Mouse (Mus musculus): ENCODE results near the gene Herc2.
A peak's percentile ranks its signal among the peaks of the same experiment; 100 is the strongest.

Herc2 gene

DNA sequence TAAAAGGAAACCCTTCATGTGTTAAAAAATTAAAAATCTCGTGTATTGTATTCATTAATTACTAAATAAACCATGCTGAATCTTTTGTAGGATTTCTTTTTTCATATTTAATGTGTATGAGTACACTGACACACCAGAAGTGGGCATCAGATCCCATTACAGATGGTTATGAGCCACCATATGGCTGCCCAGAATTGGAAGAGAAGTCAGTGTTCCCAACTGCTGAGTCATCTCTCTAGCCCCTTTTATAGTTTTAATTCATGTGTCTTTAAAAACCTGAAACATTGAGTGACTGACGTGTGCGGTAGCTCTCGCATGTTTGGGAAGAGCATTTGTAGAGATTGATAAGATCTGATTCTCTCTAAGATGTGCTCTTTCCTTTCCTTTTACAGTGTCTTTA is 21.7 kb downstream of the Herc2 start:
- no peak for DNase-seq

DNA sequence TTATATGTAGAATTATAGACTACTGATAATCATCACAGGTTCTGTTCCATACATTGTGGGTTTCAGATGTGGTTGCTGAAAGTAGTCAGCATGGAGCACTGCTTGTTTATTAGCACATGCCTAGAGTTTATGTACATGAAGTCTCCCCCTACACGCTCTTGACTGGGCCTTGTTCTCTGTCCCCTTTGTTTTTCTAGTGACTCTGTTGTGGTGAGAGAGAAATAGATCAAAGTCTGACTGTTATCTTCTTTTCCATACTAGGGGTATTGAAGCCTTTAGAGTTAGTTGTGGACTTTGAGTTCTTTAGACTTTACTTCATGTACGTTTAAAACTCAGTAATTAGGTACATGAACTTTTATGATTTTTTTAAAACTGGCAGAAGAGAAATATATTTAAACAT is 33.0 kb downstream of the Herc2 start:
- DNase-seq, result no peak

DNA sequence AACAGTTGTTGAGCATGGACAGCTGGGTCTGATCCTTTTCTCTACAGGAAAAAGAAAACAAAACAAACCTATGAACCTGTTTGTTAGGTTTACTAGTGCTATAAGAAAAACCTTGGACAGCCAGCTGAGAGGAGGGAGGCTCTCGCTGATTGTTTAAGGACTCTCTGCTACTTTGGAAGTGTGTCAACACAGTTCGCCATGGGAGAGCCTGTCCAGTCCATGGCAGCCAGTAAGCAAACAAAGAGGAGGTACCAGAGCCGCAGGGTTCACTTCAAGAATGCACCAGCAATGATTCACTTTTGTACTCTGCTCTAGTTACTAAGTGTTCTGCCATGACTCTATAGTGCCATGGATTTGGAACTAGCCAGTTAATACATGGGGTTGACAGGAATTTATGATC is 39.1 kb downstream of the Herc2 start:
- DNase-seq, result no peak

DNA sequence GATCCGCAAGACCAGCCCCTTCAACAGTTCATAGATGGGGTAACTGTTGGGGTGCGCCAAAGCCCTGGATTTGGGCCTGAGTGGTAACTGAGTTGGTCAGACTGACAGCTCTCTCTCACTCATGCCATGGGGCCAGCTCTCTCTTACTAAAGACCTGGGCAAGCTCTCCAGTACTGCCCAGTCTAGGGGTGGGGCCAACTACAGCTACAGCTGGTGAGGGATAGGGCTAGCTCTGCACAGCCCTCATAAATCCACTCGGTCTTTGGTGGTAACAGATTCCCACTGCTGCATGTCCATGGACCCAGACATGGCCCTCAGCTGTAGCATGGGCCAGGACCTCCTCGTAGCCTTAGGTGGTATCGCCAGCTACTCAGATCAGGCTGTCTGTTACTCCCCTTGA is 41.4 kb downstream of the Herc2 start:
- DNase-seq, result no peak

DNA sequence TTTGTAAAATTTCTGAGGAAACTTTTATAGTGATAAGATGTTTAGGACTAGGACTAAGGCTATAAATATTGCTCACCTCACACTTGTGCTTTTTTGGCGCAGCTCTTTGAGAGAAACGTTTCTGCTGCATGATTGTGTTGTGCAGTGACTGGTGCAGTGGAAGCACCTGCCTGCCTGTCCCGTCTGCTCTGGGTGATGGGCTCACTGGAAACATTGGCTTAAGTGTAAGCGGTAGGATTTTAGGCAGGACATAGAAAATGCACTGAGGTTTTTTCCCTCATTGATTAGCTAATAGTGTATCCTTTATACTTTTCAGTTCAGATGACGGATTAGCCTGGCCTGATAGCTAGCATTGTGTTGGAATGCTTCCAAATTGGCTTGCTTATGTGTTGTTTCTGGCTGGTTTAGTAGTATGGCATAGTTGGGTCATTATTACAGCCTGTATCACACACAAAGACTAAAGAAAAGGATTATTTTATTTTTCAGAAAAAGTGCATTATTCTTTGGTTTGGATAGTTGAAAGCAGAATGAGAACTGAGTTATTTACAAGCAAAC is 52.4 kb downstream of the Herc2 start:
- DNase-seq, result no peak

DNA sequence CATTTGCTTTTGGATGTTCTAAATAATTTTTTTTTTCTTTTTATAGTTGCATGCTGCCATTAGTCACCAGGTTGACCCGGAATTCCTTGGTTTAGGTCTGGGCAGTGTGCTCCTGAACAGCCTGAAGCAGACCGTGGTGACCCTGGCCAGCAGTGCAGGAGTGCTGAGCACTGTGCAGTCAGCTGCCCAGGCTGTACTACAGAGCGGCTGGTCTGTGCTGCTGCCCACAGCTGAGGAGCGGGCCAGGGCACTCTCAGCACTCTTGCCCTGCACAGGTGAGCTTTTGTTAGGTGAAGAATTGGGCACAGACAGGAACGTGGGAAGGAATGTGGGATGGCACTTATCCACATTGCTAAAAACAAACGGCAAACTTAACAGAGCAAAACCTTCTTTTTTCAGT is 63.0 kb downstream of the Herc2 start:
- DNase-seq, result no peak

DNA sequence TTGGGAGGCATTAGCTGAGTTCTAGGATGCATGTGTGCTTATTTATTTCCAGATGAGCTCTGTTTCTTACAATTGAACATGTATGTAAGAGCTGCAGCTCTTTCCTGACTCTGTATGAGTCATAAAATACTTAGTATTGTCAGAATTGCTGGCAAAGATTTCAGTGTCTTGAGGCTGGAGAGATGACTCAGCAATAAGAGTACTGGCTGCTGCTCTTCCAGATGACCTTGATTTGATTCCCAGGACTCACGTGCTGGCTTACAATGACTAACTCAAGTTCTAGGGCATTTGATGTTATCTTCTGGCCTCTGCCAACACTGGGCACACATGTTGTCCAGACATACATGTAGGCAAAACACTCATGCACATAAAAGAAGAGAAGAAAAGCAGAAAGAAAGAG is 64.2 kb downstream of the Herc2 start:
- no peak for DNase-seq

DNA sequence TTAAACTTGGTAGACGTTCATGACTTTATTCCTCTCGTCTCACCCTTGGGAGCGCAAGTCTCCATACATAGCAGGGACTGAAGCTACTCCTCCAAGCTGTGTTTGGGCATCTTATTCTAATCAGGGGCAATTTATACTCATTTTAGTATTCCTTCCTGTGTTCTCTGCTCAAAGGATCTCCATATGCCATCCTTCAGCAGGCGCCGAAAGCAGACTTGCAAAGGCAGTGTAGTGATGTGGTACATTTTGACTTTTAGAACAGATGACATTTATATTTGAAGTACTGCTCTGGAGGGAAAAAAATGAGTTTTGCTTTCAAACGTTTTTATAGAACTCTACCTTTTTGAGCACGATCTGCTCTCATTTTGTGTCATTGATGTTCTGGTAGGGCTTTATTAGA is 71.0 kb downstream of the Herc2 start:
- DNase-seq, result no peak

DNA sequence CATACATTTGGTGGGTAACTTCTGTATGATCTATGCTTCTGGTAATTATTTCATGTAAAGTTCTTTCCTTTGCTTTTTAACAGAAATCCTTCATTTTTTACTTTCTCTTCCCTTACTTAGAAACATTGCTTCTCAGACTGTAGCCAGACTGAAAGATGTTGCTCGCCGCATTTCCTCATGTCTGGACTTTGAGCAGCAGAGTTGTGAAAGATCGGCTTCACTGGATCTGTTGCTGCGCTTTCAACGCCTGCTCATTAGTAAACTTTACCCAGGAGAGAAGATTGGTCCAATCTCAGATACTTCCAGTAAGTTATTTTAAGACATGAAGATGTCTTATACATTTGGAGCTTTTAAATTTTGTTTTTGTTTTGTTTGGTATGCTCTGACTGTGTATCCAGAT is 71.4 kb downstream of the Herc2 start:
- no peak for DNase-seq

DNA sequence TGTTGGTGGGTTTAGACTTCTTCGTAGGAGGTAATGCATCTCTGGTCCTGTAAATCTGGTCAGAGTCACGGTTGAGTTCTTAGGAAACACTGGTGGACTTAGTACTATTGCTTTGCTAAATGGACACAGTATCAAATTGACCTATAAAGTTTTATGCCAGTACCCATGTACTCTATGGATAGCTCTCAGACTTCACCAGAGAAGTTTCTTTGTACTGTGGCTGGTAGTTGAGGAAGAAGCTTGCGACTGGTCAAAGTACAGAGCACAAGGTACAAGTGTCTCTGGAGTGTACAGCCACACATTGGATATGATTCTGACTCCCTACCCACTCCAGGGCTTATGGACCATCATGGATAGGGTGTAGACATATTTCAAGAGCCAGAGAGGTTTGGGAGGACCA is 78.1 kb downstream of the Herc2 start:
- no peak for DNase-seq

DNA sequence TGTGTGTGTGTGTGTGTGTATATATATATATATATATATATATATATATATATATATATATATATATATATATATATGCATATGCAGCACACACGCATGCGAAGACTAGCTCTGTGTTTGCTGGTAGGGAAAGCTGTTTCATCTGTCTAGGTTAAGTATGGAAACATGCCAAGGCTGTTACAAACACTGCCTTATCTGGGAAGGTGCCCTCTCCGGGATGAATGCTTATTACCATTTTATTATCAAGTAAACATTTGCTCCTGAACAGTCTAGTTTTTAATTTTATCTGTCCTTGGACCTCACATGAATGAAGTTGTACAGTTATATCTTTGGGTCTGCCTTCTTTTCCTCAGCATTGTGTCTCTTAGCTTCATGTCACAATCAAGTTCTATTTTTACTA is 79.6 kb downstream of the Herc2 start:
- DNase-seq, result no peak

DNA sequence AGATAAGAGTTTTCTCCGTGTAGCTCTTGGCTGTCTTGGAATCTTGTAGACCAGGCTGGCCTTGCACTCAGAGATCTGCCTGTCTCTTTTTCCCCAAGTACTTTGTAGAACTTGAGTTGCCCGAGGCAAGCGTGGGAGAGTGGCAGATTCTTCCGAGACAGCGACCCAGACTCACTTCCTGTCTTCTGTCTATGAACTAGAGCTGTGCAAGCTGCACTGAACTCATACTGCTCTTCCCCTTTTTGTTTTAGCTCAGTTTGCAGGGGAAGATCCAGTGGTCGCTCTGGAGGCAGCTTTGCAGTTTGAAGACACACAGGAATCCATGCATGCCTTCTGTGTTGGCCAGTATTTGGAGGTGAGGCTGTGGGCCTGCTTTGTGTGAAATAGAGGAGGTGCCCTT is 81.6 kb downstream of the Herc2 start:
- no peak for DNase-seq

DNA sequence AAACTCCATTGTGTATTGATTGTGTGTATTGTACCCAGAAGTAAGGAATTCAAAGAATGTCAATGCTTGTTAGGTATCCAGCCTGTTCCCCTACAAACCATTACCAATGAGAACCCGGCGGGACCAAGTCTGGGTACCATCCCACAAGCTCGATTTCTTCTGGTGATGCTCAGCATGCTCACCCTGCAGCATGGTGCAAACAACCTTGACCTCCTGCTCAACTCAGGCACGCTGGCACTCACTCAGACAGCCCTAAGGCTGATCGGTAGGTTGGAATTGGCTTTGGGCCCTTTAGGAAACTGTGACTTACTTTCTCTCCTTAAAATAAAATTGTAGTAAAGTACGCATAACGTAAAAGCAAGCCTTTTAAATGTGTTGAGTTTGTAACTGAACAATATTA is 88.7 kb downstream of the Herc2 start:
- no peak for DNase-seq

DNA sequence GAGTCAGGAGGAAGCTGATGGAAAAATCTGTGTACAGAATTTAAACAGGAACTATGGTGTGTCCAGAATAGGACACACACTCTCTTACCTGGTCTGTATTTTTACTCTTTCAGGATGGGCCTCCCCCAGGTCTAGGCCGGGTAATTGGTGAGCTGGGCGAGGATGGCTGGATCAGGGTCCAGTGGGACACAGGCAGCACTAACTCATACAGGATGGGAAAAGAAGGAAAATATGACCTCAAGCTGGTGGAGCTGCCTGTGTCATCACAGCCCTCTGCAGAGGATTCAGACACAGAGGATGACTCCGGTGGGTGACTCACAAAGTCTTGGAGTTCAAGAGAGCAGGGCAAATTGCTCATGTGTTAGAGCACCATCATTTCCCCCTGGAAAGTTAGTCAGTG is 96.4 kb downstream of the Herc2 start:
- DNase-seq, result no peak

DNA sequence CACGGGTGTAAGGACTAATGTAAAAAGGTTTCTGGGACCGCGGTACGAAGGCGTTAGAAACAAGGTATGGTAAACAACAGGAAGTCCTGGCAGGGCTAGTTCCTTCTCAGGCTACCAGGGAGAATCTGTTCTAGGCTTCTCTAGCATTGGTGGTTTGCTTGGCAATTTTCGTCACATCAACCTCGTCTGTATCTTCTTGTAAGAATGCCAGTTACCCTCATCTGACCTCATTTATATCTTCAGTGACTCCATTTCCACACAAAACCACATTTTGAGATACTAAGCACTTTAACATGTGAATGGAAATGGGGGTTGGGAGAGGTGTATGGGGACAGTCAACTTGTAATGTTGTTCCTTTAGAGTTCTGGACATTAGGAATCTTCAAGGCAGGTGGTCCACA is 98.9 kb downstream of the Herc2 start:
- no peak for DNase-seq

DNA sequence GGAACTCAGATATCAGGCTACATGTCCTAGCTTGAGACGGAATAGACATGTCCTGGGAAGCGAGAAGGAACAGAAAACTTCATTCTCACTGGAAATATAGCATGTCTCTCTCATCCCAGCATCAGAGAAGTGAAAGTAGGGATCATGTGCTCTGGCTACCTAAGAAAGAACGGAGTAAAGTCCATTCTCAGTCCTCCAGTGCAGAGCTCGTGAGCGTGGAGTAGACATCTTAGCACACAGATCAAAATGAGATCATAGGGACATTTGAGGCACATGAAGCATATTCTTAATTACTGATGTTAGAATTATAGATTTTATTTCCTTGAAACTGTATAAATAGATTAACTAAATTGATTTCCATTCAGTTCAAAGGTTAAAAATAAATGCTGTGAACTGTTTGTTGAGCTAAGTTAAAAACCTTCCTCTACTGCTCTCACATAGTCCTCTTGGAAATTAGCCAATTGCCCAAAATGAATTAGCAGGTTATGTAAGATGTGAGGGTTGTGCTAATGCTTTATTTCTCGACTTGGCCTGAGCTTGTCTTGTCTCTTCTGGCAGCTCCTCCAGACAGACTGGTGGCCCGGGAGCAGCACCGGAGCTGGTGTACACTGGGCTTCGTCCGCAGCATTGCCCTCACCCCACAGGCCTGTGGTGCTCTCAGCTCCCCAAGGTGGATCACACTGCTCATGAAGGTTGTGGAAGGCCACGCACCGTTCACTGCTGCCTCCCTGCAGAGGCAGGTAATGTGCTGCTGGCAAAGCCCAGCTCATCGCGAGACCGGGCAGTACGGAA is 102.1 kb downstream of the Herc2 start:
- DNase-seq, result no peak

DNA sequence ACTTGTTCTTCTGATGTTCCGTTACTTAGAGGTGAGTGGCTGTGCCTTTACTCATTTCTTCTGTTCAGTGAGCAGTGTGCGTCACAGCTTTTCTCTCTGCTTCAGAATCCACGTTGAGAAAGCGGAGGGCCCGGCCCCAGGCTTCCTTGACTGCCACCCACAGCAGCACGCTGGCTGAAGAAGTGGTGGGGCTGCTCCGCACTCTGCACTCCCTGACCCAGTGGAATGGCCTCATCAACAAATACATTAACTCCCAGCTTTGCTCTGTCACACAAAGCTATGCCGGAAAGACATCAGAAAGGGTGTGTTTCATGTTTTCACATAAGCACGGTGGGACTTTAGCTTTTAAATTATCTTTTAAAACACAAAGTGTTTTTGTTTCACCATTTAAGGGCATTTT is 103.2 kb downstream of the Herc2 start:
- no peak for DNase-seq

DNA sequence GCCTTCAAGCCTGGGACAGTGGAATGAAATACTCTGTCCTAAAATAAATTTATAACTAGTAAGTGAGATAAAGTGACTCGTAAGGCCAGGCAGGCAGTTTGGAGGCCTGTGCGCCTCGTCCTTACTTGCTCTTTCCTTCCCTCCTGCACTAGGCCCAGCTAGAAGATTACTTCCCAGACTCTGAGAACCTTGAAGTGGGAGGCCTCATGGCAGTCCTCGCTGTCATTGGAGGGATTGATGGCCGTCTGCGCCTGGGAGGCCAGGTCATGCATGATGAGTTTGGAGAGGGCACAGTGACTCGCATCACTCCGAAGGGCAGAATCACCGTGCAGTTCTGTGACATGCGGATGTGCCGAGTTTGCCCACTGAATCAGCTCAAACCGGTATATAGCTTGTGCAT is 103.6 kb downstream of the Herc2 start:
- DNase-seq, result no peak

DNA sequence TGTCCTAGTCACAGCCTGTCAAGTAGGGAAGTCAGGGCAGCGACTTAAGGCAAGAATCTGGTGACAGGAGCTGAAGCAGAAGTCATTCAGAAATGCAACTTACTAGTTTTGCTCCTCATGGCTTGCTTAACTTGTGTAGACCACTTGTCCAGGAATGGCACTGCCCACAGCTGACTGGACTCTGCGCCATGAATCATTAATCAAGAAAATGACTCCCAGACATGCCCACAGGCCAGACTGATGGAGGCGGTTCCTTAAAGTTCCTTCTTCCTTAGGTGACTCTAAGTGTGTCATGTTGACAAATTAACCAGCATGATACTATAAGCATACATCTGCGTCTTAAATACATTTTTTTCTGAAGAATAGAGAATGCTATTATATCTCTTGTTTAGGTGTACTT is 113.3 kb downstream of the Herc2 start:
- no peak for DNase-seq

DNA sequence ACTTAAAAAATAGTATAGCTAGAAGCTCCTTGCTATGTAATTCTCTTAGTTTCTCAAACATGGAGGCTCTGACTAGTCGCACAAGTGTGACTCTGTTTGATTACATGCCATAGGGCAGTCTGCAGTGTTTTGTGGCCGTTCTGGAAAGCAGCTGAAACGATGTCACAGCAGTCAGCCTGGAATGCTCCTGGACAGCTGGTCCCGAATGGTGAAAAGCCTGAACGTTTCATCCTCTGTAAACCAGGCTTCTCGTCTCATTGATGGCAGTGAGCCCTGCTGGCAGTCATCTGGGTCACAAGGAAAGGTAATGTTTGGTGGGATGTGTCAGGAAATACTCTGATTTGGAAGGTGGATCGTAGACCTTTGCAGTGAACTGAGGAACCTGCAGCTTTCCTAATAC is 118.7 kb downstream of the Herc2 start:
- DNase-seq, result peak; percentile 1

DNA sequence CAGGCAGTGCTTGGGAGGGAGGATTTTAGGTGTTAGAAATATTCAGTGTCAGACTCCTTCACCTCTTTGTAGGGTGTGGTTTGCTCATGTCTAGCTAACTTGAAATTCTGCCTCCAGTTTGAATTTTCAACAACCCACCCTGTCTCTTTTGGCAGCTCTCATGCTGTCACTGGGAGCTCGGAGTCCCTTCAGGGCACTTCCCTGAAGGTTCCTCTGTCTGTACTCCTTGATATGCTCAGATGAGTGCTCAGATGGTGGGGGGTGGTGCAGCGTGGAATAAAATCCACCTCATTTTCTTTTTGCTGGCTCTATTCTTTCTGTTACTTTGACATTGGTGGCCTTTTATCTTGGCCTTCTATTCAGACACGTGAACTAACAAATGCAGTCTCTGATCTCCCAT is 127.4 kb downstream of the Herc2 start:
- DNase-seq, result no peak

DNA sequence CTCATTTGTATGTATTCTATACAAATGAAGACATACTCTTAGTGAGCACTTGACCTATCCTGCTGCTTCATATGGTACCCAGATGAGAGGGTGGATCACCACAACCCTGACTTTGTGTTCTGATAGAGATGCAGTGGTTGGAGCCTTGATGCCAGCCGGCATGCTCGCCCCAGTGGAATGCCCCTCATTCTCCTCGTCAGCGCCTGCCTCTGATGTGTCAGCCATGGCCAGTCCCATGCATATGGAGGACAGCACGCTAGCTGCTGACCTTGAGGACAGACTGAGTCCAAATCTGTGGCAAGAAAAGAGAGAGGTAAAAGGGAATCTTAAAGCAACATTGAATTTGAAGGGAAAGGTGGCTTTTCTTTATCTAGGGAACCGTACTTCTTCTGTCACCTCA is 141.0 kb downstream of the Herc2 start:
- no peak for DNase-seq

DNA sequence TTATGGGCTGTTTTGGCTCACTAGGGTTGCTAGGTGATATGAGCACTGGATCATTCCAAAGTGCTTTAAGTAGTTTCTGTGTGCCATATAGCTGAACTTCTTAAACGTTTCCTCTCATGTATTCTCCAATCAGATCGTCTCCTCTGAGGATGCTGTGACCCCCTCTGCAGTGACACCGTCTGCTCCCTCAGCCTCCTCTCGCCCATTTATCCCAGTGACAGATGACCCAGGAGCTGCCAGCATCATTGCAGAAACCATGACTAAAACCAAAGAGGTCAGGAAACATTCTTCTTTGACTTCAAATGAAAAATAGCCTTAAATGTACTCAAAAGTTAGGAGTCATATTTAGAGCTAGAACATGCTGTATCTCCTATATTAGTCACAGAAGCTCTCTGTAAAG is 141.7 kb downstream of the Herc2 start:
- DNase-seq, result no peak

DNA sequence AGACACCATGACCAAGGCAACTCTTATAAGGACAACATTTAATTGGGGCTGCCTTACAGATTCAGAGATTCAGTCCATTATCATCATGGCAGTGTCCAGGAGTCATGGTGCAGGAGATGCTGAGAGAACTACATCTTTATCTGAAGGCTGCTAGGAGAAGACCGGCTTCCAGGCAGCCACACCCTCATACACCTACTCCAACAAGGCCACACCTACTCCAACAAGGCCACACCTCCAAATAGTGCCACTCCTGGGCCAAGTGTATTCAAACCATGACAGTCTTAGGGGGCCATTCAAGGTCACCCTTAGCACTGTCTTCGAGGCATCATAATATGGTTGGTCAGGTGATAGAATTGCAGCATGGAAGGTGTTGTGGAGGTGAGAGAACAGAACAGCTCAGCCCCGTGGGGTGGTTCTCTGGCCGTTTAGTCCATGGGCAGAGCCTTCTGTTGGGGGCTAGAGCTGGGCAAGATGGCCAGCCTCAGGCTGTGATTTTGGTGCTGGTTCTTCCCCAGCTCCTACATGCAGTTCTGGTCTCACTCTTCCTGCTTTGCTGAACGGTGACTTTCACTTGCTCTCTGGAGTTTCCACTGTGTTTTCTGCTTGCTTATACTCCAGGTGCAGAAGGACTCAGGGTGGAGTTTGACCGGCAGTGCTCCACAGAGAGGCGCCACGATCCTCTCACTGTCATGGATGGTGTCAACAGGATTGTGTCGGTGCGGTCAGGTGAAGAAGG is 151.7 kb downstream of the Herc2 start:
- DNase-seq, result no peak

DNA sequence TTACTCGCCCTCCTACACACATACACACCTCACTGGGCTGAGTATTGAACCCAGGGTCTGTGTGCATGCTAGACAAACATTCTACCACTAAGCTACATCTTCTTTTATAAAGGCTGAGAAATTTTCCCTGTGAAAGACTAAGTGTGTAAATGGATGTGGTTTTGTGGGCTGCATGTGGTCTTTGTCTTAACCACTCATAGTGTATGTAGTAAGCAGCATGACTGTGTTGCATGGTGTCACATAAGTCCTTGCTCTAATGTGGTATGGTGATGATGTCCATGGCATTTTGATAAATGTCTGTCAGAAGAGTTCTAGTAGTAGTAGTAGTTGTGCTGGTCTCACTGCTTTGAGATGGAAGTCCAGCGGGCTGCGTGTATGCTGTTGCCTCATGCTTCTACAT is 152.8 kb downstream of the Herc2 start:
- no peak for DNase-seq

Data from embryo, embryonic 11 days (tissue).